Mouse (Mus musculus): ENCODE results near the gene Sprtn. TPM values are rescaled to one million over a fixed set of nuclear protein-coding genes. Genes with fewer than 3 reads are reported as not detected.
A peak's percentile ranks its signal among the peaks of the same experiment; 100 is the strongest.

Sprtn gene
- total and polyA plus RNA-seq, 3 experiments: 27.2 to 31.8 TPM; not detected in 1

DNA sequence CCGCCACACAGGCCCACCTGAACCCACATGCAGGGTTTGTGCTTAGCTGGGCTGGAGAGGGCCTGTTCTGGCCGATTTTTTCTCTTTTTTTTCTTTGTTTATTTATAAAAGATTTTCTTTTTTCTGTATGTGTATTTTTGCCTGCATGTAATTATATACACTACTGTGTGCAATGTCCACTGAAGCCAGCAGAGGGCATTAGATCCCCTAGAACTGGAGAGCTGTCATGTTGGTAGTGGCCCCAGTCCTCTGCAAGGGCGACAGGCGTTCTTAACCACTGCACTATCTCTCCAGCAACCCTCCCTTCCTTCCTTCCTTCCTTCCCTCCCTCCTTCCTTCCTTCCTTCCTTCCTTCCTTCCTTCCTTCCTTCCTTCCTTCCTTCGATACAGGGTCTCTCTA lies 9.3 kb upstream of the Sprtn start:
- Histone ChIP-seq H3K27me3 (ENCODE audit: control insufficient read depth in 1 of 2, insufficient read depth in 2 of 2, low read length in 2 of 2) (no peaks in the 10 kb centered on the region), H3K4me3 (ENCODE audit: control insufficient read depth in 1 of 2, insufficient read depth in 1 of 2, low read depth in 2 of 2, low read length in 2 of 2) (no peak overlapping the region), H3K9me3 (replicated peaks; ENCODE audit: insufficient read depth, low read length) (no peaks in the 10 kb centered on the region), H3K4me1 (ENCODE audit: control insufficient read depth in 1 of 2, insufficient read depth in 2 of 2, low read length in 2 of 2) (no peaks in the 10 kb centered on the region), H3K79me2 (ENCODE audit: control insufficient read depth, insufficient read depth, low read length, poor library complexity) (peaks cover 3% of the 10 kb centered on the region), H3K27ac (ENCODE audit: control insufficient read depth, low read depth, low read length) (no peak overlapping the region), H3K9ac (ENCODE audit: control insufficient read depth, low read depth, low read length, poor library complexity, severe bottlenecking) (no peak overlapping the region), H3K36me3 (ENCODE audit: control insufficient read depth in 1 of 2, insufficient read depth in 2 of 2, low read length in 2 of 2) (peaks cover 0 to 17% of the 10 kb centered on the region in 2 experiments; a peak in 3 of 4 replicates)
- peak; percentile 41 for DNase-seq (ENCODE audit: low read depth, low spot score)
- TF ChIP-seq MYB (IDR thresholded peaks at IDR 0.05; ENCODE audit: low read depth, low read length): no peak
- no peak for TF ChIP-seq USF2 (IDR thresholded peaks at IDR 0.05; ENCODE audit: borderline replicate concordance in 1 of 2, insufficient read depth in 1 of 2, low read depth in 1 of 2, low read length in 2 of 2)
- TF ChIP-seq KAT2A (conservative IDR thresholded peaks at IDR 0.05; ENCODE audit: low read depth, low read length): no peak
- TF ChIP-seq GABPA (IDR thresholded peaks at IDR 0.05; ENCODE audit: low read depth, low read length): no peak
- peak; percentile 37 for TF ChIP-seq SMC3 (IDR thresholded peaks at IDR 0.05; ENCODE audit: low read depth, low read length)
- TF ChIP-seq SIN3A (IDR thresholded peaks at IDR 0.05; ENCODE audit: low read length): no peak
- no peak for TF ChIP-seq HCFC1 (IDR thresholded peaks at IDR 0.05; ENCODE audit: low read depth, low read length)
- TF ChIP-seq CTCF (IDR thresholded peaks at IDR 0.05 in 2 of 3, conservative IDR thresholded peaks at IDR 0.05 in 1 of 3; ENCODE audit: control insufficient read depth in 1 of 3, insufficient read depth in 1 of 3, low read depth in 2 of 3, low read length in 3 of 3, poor library complexity in 1 of 3, severe bottlenecking in 1 of 3): peak; percentile 21 to 50 (median 28); a peak in 5 of 6 replicates
- TF ChIP-seq POLR2A (IDR thresholded peaks at IDR 0.05; ENCODE audit: control insufficient read depth in 1 of 2, insufficient read depth in 1 of 2, low read depth in 1 of 2, low read length in 2 of 2, poor library complexity in 1 of 2): no peak
- no peak for TF ChIP-seq TAL1 (IDR thresholded peaks at IDR 0.05; ENCODE audit: low read length)
- no peak for TF ChIP-seq ETS1 (IDR thresholded peaks at IDR 0.05; ENCODE audit: low read depth, low read length)
- TF ChIP-seq ZMIZ1 (IDR thresholded peaks at IDR 0.05; ENCODE audit: low read depth, low read length): no peak
- no peak for TF ChIP-seq JUND (IDR thresholded peaks at IDR 0.05; ENCODE audit: low read depth, low read length)
- no peak for TF ChIP-seq RCOR1 (IDR thresholded peaks at IDR 0.05; ENCODE audit: low read depth, low read length)
- TF ChIP-seq MXI1 (IDR thresholded peaks at IDR 0.05; ENCODE audit: low read depth, low read length): no peak
- no peak for TF ChIP-seq UBTF (IDR thresholded peaks at IDR 0.05; ENCODE audit: borderline replicate concordance, insufficient read depth, low read depth, low read length)
- no peak for TF ChIP-seq GATA1 (IDR thresholded peaks at IDR 0.05; ENCODE audit: low read depth, low read length)
- no peak for TF ChIP-seq MAFK (IDR thresholded peaks at IDR 0.05; ENCODE audit: borderline replicate concordance, low read depth, low read length)
- no peak for TF ChIP-seq CHD2 (IDR thresholded peaks at IDR 0.05; ENCODE audit: low read length)
- no peak for TF ChIP-seq MAX (IDR thresholded peaks at IDR 0.05; ENCODE audit: low read length)
- TF ChIP-seq ZC3H11A (IDR thresholded peaks at IDR 0.05; ENCODE audit: low read depth, low read length): no peak
- no peak for TF ChIP-seq ELF1 (IDR thresholded peaks at IDR 0.05; ENCODE audit: low read depth, low read length)
- peak; percentile 32 for TF ChIP-seq RAD21 (IDR thresholded peaks at IDR 0.05; ENCODE audit: low read depth, low read length)
- no peak for TF ChIP-seq ZNF384 (IDR thresholded peaks at IDR 0.05; ENCODE audit: low read depth, low read length)

All from MEL (cell line).